Mouse (Mus musculus): ENCODE results near the gene Inpp1.
A peak's percentile ranks its signal among the peaks of the same experiment; 100 is the strongest.

The Inpp1 gene

DNA sequence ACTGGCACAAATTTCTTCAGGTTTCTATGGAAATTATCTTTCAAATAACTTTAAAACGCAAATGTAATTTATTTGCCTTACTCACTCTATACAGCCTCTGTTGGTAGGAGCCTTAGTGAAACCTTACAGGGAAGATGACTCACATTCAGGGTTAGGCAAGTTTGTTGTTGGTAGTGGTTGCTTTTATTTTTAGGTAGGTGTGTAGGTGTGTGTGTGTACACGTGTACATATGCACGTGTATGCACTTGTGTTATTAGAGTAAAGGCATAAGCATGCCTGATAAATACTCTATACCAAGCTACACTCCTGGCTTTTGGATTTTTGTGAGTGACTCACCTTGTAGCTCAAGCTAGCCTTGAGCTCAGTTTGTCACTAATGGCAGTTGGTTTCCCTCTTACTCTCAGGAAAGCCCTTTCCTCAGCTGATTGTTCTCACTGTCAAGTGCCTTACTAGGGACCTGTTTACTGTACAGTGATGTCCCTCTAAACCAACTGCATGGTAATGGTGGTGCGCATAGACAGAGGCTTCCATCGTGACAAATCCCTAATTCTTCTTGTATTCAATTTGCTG lies 15.0 kb downstream of the Inpp1 start:
- DNase-seq (ENCODE audit: low read depth, low spot score): no peak
- no peaks in the 10 kb centered on the region for H3K36me3 ChIP-seq (ENCODE audit: control insufficient read depth, insufficient read depth, low read length, poor library complexity, severe bottlenecking)
- H3K27me3 ChIP-seq (ENCODE audit: control insufficient read depth, insufficient read depth, low read length, poor library complexity, severe bottlenecking): no peaks in the 10 kb centered on the region

DNA sequence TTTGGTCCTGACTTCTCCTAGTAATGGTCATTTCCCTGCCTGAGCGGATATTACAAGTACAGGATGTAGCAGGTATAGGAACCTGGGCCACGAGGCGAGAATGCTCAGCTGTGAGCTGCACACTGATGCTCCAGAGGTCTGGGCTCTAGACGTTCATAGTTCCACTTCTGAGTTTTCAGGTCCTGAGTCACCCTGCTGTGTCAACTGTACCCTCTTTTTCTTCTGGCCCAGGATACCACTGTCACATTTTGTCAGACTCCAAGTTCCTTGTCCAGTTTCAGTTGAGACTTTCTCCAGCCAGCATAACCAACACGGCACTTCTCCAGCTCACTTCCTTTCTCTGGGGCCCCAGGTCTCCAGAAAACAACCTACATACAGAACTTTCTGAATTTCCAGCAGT lies 15.8 kb downstream of the Inpp1 start:
- Histone ChIP-seq H3K27me3 (ENCODE audit: control insufficient read depth, insufficient read depth, low read length, poor library complexity, severe bottlenecking) (no peaks in the 10 kb centered on the region), H3K36me3 (ENCODE audit: control insufficient read depth, insufficient read depth, low read length, poor library complexity, severe bottlenecking) (no peaks in the 10 kb centered on the region)
- peak; percentile 47 for DNase-seq (ENCODE audit: low read depth, low spot score)

DNA sequence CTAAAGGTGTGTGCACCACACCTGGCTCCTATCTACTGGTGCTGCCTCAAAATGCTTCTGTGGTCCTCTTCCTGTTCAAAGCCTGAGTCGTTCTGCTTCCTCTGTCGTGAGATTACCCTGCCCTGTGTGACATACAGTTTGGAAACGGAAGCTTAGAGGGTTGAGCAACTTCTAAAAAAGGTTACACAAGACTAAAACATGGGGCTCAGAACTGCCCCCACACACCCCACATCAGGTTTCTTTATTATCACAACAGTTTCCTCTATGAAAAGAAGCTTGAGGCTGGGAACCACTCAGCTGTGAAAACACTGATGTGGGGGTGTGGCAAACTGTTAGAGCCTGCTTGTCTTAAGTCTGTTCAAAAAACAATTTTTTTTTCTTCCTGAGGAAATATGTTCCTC lies 17.1 kb downstream of the Inpp1 start:
- H3K36me3 ChIP-seq (ENCODE audit: control insufficient read depth, insufficient read depth, low read length, poor library complexity, severe bottlenecking): no peaks in the 10 kb centered on the region
- DNase-seq (ENCODE audit: low read depth, low spot score): peak; percentile 87
- no peaks in the 10 kb centered on the region for H3K27me3 ChIP-seq (ENCODE audit: control insufficient read depth, insufficient read depth, low read length, poor library complexity, severe bottlenecking)

DNA sequence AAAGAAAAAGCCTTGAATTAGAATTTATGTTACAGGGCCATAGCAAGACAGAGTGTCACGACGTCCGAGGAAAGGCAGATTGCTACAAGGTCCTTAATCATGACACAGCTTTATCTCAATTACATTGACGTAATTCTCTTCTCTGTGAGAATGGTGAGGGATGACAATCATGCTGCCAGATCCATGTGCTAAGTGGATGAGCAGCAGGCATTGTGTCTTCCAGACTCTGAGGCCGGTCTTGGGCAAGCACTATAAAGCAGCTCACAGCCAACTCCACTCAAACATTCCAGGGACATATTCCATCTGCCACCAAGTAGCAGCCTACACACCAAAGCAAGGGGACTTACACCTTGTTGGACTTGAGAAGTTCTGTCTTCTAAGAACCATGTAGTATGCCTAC lies 17.7 kb downstream of the Inpp1 start:
- no peaks in the 10 kb centered on the region for H3K36me3 ChIP-seq (ENCODE audit: control insufficient read depth, insufficient read depth, low read length, poor library complexity, severe bottlenecking)
- H3K27me3 ChIP-seq (ENCODE audit: control insufficient read depth, insufficient read depth, low read length, poor library complexity, severe bottlenecking): no peaks in the 10 kb centered on the region
- DNase-seq (ENCODE audit: low read depth, low spot score): peak; percentile 14

DNA sequence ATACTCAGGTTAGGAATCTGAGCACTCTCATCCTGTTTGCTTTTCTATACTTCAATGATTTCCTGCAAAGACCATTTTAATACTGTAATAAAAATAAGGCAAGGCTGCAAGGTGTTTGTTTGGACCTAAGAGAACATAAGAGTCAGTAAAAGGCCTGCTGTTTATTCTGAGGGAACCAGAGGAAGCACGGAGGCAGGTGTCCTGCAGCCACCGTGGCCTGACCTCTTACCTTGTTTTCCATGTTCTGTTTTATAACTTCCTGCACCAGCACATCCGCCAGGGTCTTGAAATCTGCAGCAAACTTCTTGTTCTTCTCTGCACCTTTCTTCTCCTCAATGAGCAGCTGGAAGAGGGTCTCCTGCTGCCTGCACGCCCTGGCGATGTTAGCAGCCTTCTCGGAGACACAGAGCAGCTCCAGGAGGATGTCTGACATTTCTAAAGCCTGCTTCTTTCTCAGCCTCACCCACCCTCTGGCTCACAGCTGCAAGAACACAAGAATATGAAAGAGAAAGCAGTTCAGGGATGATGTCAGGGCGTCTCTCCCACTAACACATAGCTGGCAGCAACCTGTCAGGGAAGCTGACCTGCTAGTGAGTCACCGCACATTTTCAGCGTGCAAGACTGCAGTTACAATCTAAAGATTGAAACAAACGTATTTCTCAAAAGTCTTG lies 18.3 kb downstream of the Inpp1 start:
- peak; percentile 51 for DNase-seq (ENCODE audit: low read depth, low spot score)
- H3K36me3 ChIP-seq (ENCODE audit: control insufficient read depth, insufficient read depth, low read length, poor library complexity, severe bottlenecking): no peaks in the 10 kb centered on the region
- H3K27me3 ChIP-seq (ENCODE audit: control insufficient read depth, insufficient read depth, low read length, poor library complexity, severe bottlenecking): no peaks in the 10 kb centered on the region

DNA sequence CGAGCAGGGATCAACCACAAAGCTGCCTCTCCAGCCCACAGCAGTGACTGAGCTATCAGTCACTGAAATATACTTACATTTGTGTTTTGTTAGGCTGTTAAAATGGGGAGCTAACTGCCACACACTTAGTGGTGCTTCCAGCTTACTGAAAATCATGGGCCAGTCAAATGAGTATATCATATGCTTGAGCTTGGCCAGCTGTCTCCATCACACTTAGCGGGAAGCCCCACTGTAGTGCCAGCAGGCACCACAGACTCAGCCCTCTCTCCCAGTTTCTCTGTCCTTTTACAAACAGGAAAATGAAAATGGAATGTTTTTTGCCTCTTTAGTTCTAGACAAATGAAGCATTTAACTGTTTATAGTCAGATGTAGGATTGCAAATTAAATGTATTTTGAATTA lies 21.6 kb downstream of the Inpp1 start:
- no peak for DNase-seq (ENCODE audit: low read depth, low spot score)
- Histone ChIP-seq H3K27me3 (ENCODE audit: control insufficient read depth, insufficient read depth, low read length, poor library complexity, severe bottlenecking) (no peaks in the 10 kb centered on the region), H3K36me3 (ENCODE audit: control insufficient read depth, insufficient read depth, low read length, poor library complexity, severe bottlenecking) (peaks cover 3% of the 10 kb centered on the region)

DNA sequence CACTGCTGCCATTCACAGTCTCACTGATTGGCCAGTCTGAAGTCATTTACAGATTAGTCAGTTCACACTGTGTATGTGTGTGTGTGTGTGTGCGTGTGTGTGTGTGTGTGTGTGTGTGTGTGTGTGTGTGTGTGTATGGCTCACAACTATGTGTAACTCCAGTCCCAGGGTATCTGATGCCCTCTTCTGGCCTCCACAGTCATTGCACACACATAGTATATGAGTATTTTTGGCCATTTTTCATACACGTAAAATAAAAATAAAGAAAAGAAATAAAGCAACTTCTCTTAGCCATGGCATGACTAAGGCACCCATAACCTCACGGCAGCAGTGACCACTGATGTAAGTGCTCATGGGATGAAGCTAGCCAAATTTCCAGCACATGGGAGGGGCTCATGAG lies 23.8 kb downstream of the Inpp1 start:
- Histone ChIP-seq H3K36me3 (ENCODE audit: control insufficient read depth, insufficient read depth, low read length, poor library complexity, severe bottlenecking) (peaks cover 10% of the 10 kb centered on the region), H3K27me3 (ENCODE audit: control insufficient read depth, insufficient read depth, low read length, poor library complexity, severe bottlenecking) (no peaks in the 10 kb centered on the region)
- peak; percentile 23 for DNase-seq (ENCODE audit: low read depth, low spot score)

DNA sequence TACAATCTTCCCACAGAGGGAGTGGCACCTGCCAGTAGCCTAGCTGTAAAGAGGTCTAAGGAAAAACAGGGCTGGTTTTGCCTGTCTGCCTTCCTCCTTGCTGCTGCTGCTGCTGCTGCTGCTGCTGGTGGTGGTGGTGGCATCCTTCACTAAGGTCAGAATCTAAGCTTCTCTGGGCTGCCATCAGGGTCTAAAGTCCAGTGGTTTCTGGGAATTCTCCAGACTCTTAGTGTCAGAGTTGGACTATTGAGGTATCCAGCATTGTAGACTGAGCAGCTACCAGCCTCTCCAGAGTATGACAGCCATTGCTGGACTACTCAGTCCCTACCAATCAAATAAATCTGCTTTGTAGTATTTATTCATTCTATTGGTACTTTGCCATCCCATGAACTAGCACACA lies 24.8 kb downstream of the Inpp1 start:
- Histone ChIP-seq H3K27me3 (ENCODE audit: control insufficient read depth, insufficient read depth, low read length, poor library complexity, severe bottlenecking) (no peaks in the 10 kb centered on the region), H3K36me3 (ENCODE audit: control insufficient read depth, insufficient read depth, low read length, poor library complexity, severe bottlenecking) (peaks cover 10% of the 10 kb centered on the region)
- no peak for DNase-seq (ENCODE audit: low read depth, low spot score)

DNA sequence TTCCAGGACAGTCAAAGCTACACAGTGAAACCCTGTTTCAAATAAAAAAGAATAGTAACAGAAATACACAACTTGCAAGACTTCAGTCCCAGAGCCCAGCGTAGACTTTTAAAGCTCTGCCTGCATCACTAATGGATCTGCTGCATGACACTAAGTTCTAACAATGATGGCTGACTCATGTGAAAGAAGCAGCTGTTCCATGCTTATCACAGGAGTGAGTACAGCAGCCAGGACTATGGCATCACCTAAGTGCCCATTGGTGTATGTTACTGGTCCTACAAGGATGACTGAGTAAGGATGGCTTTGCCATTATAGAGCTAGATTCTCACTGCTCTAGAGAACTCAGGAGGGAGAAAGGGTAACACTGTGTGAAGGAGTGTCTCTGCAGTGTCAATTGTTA lies 30.2 kb downstream of the Inpp1 start:
- Histone ChIP-seq H3K27me3 (ENCODE audit: control insufficient read depth, insufficient read depth, low read length, poor library complexity, severe bottlenecking) (no peaks in the 10 kb centered on the region), H3K36me3 (ENCODE audit: control insufficient read depth, insufficient read depth, low read length, poor library complexity, severe bottlenecking) (peaks cover 7% of the 10 kb centered on the region)
- no peak for DNase-seq (ENCODE audit: low read depth, low spot score)

DNA sequence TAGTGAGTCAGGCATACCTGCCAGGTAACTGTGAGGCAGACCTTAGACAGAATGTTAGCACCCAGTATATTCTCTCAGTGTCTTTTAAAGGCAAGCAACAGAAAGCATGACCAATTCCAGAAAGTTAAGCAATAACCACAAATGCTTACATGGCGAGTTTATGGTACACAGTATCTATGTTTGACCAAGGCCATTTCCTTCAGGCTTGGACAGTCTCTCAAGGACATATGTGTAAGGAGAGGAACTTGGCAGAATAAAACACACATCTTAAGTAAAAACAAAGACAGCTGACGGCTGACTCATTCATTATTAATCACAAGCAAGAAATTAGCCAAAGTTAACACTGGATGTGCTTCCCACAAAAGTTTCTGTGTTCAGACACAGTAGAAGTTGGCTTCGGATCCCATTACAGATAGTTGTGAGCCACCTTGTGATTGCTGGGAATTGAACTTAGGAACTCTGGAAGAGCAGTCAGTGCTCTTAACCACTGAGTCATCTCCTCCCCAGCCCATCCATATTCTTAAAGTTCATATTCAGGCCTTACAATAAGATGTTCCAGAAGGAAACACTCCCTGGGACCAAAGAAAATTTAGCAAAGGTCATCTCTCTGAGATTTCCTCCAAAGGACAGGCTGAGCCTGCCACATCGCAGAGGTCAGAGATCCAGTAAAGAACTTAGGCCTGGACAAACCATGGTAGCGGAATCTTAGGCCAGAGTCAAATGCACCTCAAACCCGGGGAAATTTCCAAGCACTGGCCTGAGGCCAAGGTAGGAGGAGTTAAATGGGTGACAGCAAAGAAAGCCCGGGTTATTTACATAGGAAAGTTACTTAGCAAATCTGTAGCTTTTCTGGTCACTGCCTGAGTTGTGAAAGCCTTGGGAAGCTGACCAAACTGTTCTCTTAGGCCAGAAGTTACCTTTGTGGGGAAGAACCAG lies 52.0 kb downstream of the Inpp1 start:
- DNase-seq (ENCODE audit: low read depth, low spot score): no peak
- Histone ChIP-seq H3K27me3 (ENCODE audit: control insufficient read depth, insufficient read depth, low read length, poor library complexity, severe bottlenecking) (no peaks in the 10 kb centered on the region), H3K36me3 (ENCODE audit: control insufficient read depth, insufficient read depth, low read length, poor library complexity, severe bottlenecking) (no peaks in the 10 kb centered on the region)

DNA sequence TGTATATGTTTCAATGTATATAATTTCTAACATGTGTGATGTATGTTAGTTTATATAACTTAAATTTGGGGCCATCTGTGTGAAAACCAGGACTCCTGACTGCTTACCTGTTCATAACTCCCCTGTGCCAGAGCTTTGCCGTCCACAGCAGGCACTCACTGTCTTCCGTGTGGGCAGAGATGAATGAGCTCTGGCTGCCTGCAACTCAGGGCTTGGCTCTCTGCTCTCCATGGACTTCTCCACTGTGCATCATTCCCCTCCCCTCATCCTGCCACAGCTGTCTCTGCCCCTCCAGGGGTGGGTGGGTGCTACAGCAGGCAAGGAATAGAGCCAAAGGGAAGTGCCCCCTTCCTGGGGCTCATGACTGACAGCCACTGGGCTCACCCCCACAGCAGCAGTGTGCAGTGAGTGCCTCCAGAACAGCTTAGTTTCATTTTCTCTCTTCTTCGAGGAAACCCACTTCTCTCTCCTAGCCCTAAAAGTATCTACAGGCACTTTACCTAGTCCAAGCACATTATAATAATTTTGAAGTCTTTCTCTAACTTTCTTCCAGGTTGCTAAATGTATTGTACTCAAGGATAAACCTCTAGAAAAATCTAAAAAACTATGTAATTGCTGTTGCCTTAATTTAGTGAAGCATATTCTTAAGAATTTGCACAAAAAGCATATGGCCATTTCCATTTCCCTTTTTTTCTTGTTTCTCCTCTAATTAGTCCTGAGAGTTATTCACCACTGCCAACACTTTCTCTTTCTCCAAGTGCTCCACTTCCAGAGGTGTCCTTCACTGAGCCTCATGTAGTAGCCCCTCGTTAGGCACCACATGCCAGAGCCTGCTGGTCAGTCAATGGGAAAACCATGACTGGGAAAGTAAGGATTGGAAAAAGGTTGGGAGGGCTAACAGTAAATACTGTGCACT lies 53.3 kb downstream of the Inpp1 start:
- DNase-seq (ENCODE audit: low read depth, low spot score): peak; percentile 18
- Histone ChIP-seq H3K36me3 (ENCODE audit: control insufficient read depth, insufficient read depth, low read length, poor library complexity, severe bottlenecking) (no peaks in the 10 kb centered on the region), H3K27me3 (ENCODE audit: control insufficient read depth, insufficient read depth, low read length, poor library complexity, severe bottlenecking) (no peaks in the 10 kb centered on the region)

DNA sequence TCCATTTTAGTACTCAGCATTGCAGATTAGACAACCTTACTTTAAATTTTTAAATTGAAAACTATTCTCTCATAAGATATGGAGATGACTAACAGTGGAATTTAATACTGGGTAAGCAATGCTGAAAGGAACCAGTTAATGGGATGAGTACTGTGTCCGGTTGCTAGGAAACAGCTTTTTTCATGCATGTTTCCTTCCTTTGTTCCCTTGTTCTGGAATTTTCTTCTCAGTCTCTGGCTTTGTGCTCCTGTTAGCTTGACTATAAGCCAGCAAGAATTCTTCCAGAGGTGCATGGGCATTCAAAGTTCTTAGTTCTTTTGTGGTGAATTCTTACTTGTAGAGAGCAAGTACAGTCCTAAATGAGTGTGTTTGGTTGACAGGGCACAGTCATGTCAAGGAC lies 59.3 kb downstream of the Inpp1 start:
- no peak for DNase-seq (ENCODE audit: low read depth, low spot score)
- Histone ChIP-seq H3K36me3 (ENCODE audit: control insufficient read depth, insufficient read depth, low read length, poor library complexity, severe bottlenecking) (no peaks in the 10 kb centered on the region), H3K27me3 (ENCODE audit: control insufficient read depth, insufficient read depth, low read length, poor library complexity, severe bottlenecking) (no peaks in the 10 kb centered on the region)

DNA sequence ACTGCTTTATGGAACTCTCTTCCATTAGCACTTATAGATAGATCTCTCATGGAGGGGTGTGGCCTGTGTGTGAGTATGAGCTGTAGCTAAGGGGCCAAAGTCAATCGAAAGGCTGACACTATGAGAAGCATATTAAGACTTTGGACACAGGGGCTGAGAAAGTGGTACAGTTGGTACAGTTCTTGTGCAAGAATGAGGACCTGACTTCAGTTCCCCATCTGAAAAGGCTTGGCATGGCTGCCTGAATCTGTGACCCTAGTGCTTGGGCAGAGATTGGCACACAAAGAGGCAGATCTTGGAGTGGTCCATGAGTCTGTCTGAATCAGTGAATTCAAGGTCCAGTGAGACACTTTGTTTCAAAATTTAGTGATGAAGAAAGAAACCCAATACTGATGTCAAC lies 63.2 kb downstream of the Inpp1 start:
- DNase-seq (ENCODE audit: low read depth, low spot score): no peak
- H3K27me3 ChIP-seq (ENCODE audit: control insufficient read depth, insufficient read depth, low read length, poor library complexity, severe bottlenecking): no peaks in the 10 kb centered on the region
- H3K36me3 ChIP-seq (ENCODE audit: control insufficient read depth, insufficient read depth, low read length, poor library complexity, severe bottlenecking): no peaks in the 10 kb centered on the region

DNA sequence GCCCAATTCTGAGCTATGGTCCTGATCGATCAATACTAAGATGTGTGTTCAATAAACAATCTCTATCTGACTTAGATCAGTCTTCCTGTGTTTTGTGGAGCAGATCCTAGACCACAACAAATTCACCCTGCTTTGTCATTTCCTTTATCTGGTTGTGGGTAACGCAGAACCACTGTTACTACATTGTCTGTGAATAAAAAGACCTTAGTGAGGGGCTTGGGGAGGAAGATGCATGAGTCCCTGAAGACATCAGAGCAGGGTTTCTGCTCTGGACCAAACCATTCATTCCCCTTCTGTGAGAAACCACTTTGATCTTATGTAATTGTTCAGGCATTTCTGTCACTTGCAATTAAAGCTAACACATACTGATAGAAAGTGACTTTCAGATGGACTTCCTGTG lies 63.7 kb downstream of the Inpp1 start:
- Histone ChIP-seq H3K27me3 (ENCODE audit: control insufficient read depth, insufficient read depth, low read length, poor library complexity, severe bottlenecking) (no peaks in the 10 kb centered on the region), H3K36me3 (ENCODE audit: control insufficient read depth, insufficient read depth, low read length, poor library complexity, severe bottlenecking) (no peaks in the 10 kb centered on the region)
- DNase-seq (ENCODE audit: low read depth, low spot score): no peak

All from splenic B cell, adult 2 months (primary cell).